Mouse (Mus musculus) lung, postnatal 10 days (tissue): Measurements from ENCODE around the gene Satl1.

Source experiments
- DNase-seq: peaks from one replicate; pipeline ENCODE4 v3.0.0; 2021

The Satl1 gene

DNA sequence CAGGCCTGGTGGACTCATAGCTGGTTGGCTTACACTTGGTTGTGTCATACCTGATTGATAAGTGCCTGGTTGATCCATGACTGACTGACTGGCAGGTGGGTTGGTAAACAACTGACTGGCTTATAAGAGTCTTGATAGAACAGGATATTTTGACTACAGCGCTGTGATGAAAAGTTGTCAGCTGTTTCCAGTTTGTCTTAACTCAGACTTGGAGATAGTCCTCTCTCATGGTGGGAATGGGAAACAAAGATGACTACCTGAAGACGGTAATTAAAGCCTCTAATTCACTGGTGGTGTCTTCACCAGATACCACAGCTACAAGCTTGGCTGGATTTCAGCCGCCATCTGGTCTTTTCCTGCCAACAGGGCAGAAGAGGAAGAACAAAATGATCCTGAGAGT lies at the start of gene Satl1:
Gene Satl1 (minus strand): TSS at position 101 of the 400 bp plus-strand sequence.
- DNase-seq = no peak

DNA sequence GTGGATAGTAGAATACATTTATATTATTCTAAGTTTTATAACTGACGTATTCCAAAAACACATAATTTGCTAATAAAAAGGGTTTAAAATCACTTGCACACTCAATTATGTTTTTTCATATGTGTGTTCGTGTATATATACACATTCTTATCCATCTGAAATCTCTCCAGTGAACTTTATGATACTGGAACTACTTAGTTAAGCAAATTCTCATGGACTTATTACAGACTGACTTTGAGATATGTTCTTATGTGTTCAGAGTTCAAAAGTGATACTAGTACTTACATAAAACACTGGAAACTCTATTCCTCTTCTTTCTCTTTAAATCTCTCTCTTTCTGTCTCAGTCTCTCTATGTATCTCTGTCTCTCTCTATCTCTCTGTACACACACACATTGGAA lies 31.5 kb upstream of the Satl1 start:
- DNase-seq = no peak

DNA sequence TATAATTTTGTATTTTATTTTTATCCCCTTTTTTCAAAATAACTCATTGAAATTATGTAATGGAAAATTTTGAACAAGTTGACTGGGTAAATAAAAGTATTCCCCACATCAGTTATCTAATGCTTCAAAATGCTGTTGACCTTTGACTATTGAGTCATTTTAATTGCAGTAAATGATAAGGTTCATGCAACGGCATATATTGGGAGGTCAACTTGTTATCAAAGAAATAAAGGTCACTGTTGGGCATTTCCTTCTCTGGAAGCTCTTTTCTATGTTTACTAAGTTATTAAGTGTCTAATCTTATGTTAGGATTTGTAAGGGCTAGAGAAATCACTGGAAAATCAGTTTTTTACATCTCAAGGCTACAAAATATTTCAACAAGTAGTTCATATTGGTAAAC lies 31.0 kb upstream of the Satl1 start:
- DNase-seq = no peak

DNA sequence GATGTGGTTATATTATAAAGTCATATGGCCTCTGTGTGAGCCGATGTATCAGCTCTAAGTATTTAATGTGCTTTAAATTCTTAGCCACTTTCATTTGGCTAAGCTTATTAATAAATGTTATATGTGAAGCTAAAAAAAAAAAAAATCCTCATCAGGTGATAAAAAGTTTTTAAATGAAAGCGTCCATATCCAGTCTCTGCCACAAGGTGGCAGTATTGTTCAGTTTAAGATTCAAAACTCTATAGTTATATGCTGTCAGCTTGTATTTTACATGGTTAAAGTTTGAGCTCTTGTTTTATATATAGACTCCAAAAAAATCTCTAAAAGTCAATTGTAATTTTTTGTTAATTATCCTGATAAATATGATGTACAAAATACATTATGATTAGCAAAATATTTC lies 16.4 kb upstream of the Satl1 start:
- peak; percentile 6 for DNase-seq

DNA sequence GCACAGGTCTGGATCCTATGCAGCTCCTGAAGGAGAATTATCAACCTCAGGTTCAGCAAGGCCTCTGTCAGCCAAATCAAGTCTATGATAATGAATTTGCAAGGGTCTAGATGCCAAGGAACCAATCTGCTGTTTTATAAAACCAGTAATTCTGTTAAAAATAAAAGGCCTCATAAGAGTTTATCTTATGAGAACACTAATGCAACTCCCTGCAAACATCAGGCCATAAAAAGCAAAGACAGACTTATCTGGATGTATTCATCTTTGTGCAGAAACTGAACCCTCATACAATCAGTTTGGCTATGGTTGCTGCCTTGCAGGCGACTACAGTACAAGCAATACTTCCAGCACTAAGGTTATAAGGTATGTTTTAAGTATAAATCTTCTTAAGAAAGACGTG lies 5.7 kb upstream of the Satl1 start:
- no peak for DNase-seq

DNA sequence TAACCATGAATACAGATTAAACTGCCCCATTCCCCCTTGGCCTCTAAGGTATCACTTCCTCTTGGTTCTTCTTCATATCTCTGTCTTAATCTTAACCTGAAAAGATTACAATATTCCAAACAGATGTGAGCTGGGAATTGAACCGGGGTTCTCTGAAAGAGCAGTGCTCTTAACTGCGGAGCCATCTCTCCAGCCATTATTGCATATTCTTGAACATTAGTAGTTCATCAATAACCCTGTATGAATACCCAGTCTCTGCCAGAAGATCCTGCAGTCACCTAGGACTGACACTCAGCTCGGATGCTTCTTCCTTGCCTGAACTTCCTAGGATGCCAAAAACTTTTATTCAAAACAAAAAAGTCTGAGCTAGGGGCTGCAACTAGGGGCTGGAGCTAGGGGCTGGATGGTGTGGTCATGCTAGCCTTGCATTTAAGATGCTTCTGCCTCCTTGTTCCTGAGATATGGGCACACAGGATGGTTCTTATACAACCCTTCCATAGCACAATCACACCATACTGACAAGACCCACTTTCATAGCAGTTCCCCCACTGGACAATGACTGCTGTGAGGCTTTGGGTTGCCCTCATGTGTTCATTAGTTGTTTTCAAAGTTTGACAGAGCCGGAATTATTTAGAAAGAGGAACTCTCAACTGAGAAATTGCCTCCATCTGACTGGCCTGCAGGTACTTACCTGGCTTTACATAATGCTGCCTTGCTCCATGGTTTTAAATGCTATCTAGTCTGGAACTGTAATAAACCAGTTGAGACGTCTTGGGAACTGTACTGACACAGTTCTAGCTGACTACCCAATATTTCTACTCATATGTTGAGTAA lies 35.8 kb downstream of the Satl1 start:
- peak; percentile 9 for DNase-seq

DNA sequence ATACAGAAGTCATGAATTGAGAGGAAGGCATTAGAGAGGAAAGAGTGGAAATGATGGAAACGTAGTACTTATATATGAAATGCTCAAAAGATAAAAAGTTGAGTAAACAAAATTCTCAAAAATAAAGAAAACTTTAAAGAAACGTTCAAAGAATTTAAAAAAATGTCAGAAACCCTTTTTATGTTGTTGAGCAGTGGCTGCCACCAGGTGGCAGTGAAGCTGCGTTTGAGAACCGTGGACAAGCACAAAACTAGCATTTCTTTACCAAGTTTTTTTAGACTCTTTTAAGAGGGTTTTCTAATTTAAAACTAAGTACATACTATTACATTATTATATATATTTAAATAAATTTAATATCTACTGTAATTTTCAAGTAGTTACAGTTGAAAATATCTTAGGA lies 38.2 kb downstream of the Satl1 start:
- no peak for DNase-seq

DNA sequence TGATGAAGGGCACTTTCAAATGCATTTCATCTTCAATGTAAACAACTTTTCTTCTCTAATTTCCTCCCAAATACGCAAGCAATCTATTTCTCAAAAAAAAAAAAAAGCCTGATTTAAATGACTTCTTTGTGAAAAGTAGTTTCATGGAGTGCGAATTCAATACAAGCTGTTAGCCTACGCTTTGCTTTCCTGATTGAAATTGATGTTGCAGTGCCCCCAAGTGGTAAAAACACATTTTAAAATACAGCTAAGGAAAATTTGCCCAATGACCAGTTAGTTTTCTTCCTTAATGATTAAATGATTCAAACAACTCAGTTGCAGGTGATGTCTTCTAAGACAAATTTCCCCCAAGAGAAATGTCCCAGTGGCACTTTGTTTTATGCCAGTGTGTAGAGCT lies 58.2 kb downstream of the Satl1 start:
- peak; percentile 23 for DNase-seq

DNA sequence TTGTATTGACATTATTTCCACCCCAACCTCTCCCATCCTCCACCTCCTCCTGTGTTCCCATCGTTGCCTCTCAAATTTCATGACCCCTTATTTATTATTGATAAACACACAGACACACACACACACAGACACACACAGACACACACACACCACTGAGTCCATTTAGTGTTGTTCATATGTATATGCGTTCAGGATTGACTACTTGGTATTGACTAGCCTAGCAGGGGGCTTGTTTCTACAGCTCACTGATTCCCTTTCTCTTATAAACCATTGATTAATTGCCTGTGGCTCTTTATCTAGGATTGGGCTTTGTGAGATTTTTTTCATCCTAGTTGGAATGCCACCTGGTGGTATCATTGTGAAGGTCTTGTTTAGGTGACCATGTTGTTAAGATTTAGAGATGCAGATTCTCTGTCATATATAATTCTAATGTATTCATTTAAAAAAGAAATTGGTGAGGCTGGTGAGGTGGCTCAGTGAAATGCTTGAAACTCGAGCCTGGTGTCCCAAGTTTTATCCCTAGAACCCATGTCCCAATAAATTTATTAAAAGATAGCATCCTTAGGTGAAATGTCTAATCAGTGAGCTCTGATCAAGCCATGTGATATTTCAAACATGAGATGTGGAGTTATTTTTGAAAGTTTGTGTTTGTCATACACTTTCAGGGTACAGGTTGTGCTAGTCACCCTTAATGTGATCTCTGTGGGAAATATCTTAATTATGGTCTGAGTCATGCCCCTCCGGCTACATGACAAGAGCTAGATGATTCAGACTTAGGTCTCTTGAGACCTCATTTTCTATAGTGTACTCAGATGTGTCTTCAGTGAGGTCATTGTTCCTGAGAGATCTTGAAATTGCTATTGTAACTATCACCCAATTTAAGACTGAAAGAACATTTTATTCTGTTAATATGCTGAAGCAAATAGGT lies 58.8 kb downstream of the Satl1 start:
- no peak for DNase-seq

DNA sequence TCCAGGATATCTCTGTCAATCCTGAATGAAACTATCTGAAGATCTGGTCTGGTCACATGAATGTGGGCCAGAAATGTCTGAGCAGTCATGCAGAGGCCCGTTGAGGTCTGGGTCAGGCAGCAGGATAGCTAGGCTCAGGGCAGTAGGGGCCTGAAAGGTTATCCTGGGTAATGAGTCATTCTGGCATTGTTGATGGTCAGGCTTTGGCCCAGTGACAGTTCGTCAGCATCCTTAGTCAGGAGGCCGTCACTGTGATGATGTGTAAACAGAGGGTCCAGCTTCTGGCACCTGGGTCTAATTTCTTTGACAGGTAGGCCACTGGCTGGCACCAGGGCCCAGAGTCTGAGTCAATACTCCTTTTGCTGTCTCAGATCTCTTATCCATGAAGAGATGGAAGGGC lies 67.1 kb downstream of the Satl1 start:
- DNase-seq = no peak
